Mouse (Mus musculus) central nervous system, embryonic 14 days (tissue): ENCODE data around the gene Fam160a2. TPM values are rescaled to one million over a fixed set of nuclear protein-coding genes. Genes with fewer than 3 reads are reported as not detected.

Experiments used
- polyA plus RNA-seq: library from polyadenylated mRNA; depleted of rRNA; stranded (reverse); fragments of >200 nt; gene quantifications from 2 replicates; pipeline ENCODE4 v1.2.3, GENCODE M21; 2012; rRNA removed

The Fam160a2 gene
- polyA plus RNA-seq = 36.0 and 37.7 TPM in 2 replicates

DNA sequence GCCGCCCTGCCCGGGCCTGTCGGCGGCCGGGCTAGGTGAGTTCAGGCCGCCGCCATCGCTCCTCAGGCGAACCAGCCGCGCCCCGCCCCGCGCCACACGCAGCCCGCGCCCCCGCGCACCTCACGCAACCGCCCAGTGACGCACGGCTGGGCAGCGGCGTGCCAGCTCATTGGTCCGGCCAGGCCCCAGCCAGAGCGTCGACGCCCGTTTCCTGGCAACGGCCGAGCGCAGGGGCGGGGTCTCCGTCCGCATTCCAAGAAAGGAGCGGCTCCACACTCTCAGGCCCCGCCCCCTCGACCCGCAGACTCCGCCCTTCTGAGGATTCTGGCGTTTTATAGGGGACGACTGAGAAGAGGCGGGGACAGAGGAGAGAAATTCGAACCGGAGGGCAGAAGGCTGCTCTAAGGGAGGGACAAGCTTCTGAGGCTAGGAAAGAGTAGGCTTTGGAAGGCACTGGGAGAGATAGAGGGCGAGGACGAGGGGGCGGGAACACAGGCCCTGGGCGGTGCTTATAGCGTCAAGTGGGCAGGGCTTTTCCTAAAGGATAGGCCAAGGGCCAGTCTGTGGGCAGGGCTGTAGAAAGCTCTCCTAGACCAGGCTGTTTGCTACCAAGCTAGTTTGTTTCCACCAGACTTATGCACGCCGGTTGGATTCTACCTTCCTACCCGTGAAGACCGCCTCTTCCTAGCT, at the start of gene Fam160a2:
Fam160a2 (minus strand) TSS at position 120 of the 690 bp plus-strand sequence.

DNA sequence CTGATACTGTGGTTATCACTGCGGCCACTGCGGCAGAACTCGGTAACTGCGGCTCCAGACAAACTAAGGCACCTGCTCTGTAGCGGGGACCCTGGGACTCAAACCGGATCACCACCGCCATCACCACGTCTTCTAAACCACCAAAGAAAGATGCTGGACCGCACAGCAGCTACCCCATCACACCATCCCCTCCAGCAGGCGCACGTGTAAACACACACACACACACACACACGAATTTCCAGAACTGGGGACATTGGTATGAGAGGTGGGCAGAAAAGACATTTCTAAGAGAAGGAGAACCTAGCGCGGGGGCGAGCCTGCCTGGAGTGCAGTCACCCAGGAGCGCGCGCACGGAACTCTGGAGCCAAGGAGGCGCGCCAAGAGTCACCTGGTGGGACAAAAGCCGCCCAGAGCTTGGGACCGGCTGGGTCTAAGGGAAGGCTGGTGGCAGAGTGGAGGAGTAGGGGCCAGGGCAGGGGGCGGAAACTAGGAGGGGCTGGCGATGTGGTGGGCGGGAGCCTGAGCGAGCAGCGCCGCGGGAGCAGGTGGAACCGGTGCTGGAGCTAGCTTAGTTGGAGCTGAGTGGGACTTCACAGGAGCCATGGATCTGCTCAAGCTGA, 25.7 kb upstream of the Fam160a2 start, which contains the start of gene Cckbr:
Cckbr (plus strand) TSS at position 308 of the 620 bp plus-strand sequence.

GRCm38 (mm10) chr7:105404268-105404667, 4.4 kb upstream of the Fam160a2 start, which contains the start of gene Cnga4:
Gene Cnga4, plus strand, starts transcription at chr7:105404568.

GRCm38 (mm10) chr7:105374866-105375265, 25.0 kb downstream of the Fam160a2 start, which contains the start of gene Gm5901:
Gene Gm5901, plus strand, starts transcription at chr7:105375038.

GRCm38 (mm10) chr7:105367930-105368329, 31.9 kb downstream of the Fam160a2 start, which contains the start of gene Olfr692:
Gene Olfr692, plus strand, starts transcription at chr7:105368230.

GRCm38 (mm10) chr7:105342170-105342569, 57.7 kb downstream of the Fam160a2 start, which contains the start of gene Olfr691:
Gene Olfr691, minus strand, starts transcription at chr7:105342270.

GRCm38 (mm10) chr7:105334004-105334403, 65.8 kb downstream of the Fam160a2 start, which contains the start of gene Olfr690:
Gene Olfr690, minus strand, starts transcription at chr7:105334104.

Other genes starting within 250 kb of the Fam160a2 start
- not detected in 2 replicates for gene Olfr684, start 236.4 kb downstream of the Fam160a2 start, polyA plus RNA-seq
- gene Olfr685, start 214.0 kb downstream of the Fam160a2 start, polyA plus RNA-seq = not detected in 2 replicates
- not detected in 2 replicates for gene Olfr686, start 192.6 kb downstream of the Fam160a2 start, polyA plus RNA-seq
- gene Olfr688, start 112.0 kb downstream of the Fam160a2 start, polyA plus RNA-seq = not detected in 2 replicates
- not detected in 2 replicates for gene Olfr689, start 88.9 kb downstream of the Fam160a2 start, polyA plus RNA-seq
- 0.16 and 0.17 TPM in 2 replicates for gene Olfr690, start 66.0 kb downstream of the Fam160a2 start, polyA plus RNA-seq
- gene Olfr691, start 57.8 kb downstream of the Fam160a2 start, polyA plus RNA-seq = 0.14 and 0.17 TPM in 2 replicates
- gene Olfr692, start 31.8 kb downstream of the Fam160a2 start, polyA plus RNA-seq = not detected in 2 replicates
- gene Gm5901, start 25.0 kb downstream of the Fam160a2 start, polyA plus RNA-seq = 0.05 TPM in 1 of 2 replicates, not detected in the other
- 0.18 and 0.34 TPM in 2 replicates for gene Cnga4, start 4.5 kb upstream of the Fam160a2 start, polyA plus RNA-seq
- 1.7 and 1.9 TPM in 2 replicates for gene Cckbr, start 25.7 kb upstream of the Fam160a2 start, polyA plus RNA-seq
- 22.6 and 32.7 TPM in 2 replicates for gene Cavin3, start 82.2 kb upstream of the Fam160a2 start, polyA plus RNA-seq
- 37.1 and 42.4 TPM in 2 replicates for gene Smpd1, start 154.3 kb upstream of the Fam160a2 start, polyA plus RNA-seq
- gene Apbb1, start 181.6 kb upstream of the Fam160a2 start, polyA plus RNA-seq = 215 and 247 TPM in 2 replicates
- 0.63 and 0.69 TPM in 2 replicates for gene Hpx, start 200.1 kb upstream of the Fam160a2 start, polyA plus RNA-seq
- gene Trim3, start 233.5 kb upstream of the Fam160a2 start, polyA plus RNA-seq = 135 and 148 TPM in 2 replicates
- gene Timm10b, start 240.0 kb upstream of the Fam160a2 start, polyA plus RNA-seq = 119 and 132 TPM in 2 replicates
- gene Arfip2, start 240.4 kb upstream of the Fam160a2 start, polyA plus RNA-seq = 122 and 123 TPM in 2 replicates
- 104 and 129 TPM in 2 replicates for gene Gm45799, start 240.5 kb upstream of the Fam160a2 start, polyA plus RNA-seq